Mouse (Mus musculus) heart, embryonic 14.5 days (tissue): ENCODE results near the gene Sarnp. TPM values are rescaled to one million over a fixed set of nuclear protein-coding genes. Genes with fewer than 3 reads are reported as not detected.

Experiments used
- ATAC-seq: fragments of 200-750 bp; cut with Nextera tagmentation; 2 replicates; pipeline ENCODE4 v1.8.0; 2017; ENCODE audit warnings: low read depth, moderate TSS enrichment; ENCODE audit not compliant: insufficient number of reproducible peaks, insufficient read depth, low FRiP score
- H3K27ac ChIP-seq, 2 experiments: fragments of 200-500 bp in 1 of 2; fragments of 300-500 bp in 1 of 2; sonication (generic) in 1 of 2; replicated peaks in 1 of 2; 2 replicates each; pipeline ENCODE4 v1.5.1; 2012 to 2014; ENCODE audit warnings: low read depth in 2 of 2, low read length in 2 of 2, control low read depth in 1 of 2, mild to moderate bottlenecking in 1 of 2, mixed read lengths in 1 of 2; ENCODE audit not compliant: control insufficient read depth in 1 of 2, insufficient read depth in 1 of 2
- H3K27me3 ChIP-seq: fragments of 300-500 bp; sonication (generic); 2 replicates; pipeline ENCODE4 v1.6.1; 2014; ENCODE audit warnings: mild to moderate bottlenecking, low read length, control low read depth; ENCODE audit not compliant: control insufficient read depth, insufficient read depth
- H3K36me3 ChIP-seq: fragments of 300-500 bp; sonication (generic); 2 replicates; pipeline ENCODE4 v1.6.1; 2014; ENCODE audit warnings: mild to moderate bottlenecking, control low read depth, low read length, mixed read lengths; ENCODE audit not compliant: control insufficient read depth, insufficient read depth
- H3K4me1 ChIP-seq, 2 experiments: fragments of 200-500 bp in 1 of 2; fragments of 300-500 bp in 1 of 2; sonication (generic) in 1 of 2; 2 replicates each; pipeline ENCODE4 v1.6.1; 2012 to 2014; ENCODE audit warnings: low read length in 2 of 2, control low read depth in 1 of 2, mixed read lengths in 1 of 2; ENCODE audit not compliant: control insufficient read depth in 2 of 2, insufficient read depth in 2 of 2
- H3K4me2 ChIP-seq: fragments of 300-500 bp; sonication (generic); 2 replicates; pipeline ENCODE4 v1.6.1; 2014; ENCODE audit warnings: mild to moderate bottlenecking, low read length
- H3K4me3 ChIP-seq, 2 experiments: fragments of 200-500 bp in 1 of 2; fragments of 300-500 bp in 1 of 2; sonication (generic) in 1 of 2; 2 replicates each; pipeline ENCODE4 v1.5.1; 2012 to 2014; ENCODE audit warnings: low read length in 2 of 2, mild to moderate bottlenecking in 2 of 2, control low read depth in 1 of 2, low read depth in 1 of 2, moderate library complexity in 1 of 2; ENCODE audit not compliant: control insufficient read depth in 1 of 2, insufficient read depth in 1 of 2
- H3K9ac ChIP-seq: fragments of 300-500 bp; sonication (generic); 2 replicates; pipeline ENCODE4 v1.6.1; 2014; ENCODE audit warnings: mild to moderate bottlenecking, low read length
- H3K9me3 ChIP-seq: fragments of 300-500 bp; sonication (generic); 2 replicates; pipeline ENCODE4 v1.6.1; 2016; ENCODE audit warnings: low read length, control low read depth; ENCODE audit not compliant: control insufficient read depth
- WGBS: fragments of 180-500 bp; shearing (Covaris S2); extraction: QIAGEN DNeasy Blood & Tissue Kit; methylation state at CpG from one replicate; pipeline ENCODE4 v1.1.7; 2014; 5-methylcytosine and 5-hydroxymethylcytosine counted together
- polyA plus RNA-seq: library from polyadenylated mRNA; unstranded; fragments of >200 nt; fragmentation: Nextera tagmentation; extraction: Ambion mirVana; gene quantifications from 2 replicates; pipeline ENCODE4 v1.2.1, GENCODE M21; 2014

Sarnp gene
- polyA plus RNA-seq, 1 experiment from 2014 or later, result 168 TPM

DNA sequence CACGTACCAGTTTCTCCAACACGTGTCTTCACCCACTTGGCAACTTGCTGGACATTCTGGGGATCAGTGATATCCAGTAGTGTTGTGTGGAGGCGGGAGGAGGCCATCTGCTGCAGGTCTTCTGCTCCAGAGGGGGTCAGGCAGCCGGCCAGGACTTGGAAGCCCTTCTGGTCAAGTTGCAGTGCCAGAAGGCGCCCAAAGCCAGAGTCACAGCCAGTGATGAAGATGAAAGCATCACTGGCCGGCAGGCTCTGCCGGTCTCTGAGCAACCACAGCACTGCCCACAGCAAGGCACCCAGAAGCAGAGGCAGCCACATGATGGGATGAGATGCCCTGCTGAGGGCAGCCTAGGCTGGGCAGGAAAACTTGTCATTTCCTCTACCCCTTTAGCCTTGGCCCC lies 101.1 kb downstream of the Sarnp start:
- peaks cover 12 to 38% of the 10 kb centered on the region in 2 experiments for H3K4me1 ChIP-seq
- no peak overlapping the region for H3K9ac ChIP-seq
- no peaks in the 10 kb centered on the region for H3K9me3 ChIP-seq
- peaks cover 51% of the 10 kb centered on the region for H3K36me3 ChIP-seq
- H3K4me2 ChIP-seq, result no peak overlapping the region
- no peak overlapping the region for H3K27ac ChIP-seq
- no peak overlapping the region for H3K4me3 ChIP-seq
- H3K27me3 ChIP-seq, result no peaks in the 10 kb centered on the region
- 62% methylated on average over 7 of the region's 7 CpGs for WGBS
- no peak for ATAC-seq

DNA sequence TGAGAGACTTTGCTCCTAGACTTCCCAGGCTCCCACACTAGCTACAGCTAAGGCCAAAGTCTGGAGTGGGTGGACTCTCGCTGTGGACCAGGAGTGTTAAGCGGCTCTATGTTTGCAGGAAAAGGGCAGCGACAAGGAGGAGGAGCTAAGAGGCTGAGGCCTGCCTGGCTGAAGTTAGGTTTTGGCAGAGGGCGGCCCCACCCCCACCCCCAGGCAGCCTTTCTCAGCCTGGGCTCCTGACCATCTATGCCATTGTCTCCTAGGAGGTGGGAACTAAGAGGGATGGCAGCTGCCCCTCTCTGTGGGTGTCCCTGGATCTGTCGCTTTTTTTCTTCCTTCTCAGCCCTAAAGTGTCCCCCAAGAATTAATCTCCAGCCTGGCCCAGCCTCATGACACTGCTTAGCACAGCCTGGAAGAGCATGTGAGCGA lies 102.1 kb downstream of the Sarnp start:
- Histone ChIP-seq H3K4me3 (no peak overlapping the region), H3K9me3 (no peaks in the 10 kb centered on the region), H3K4me2 (no peak overlapping the region), H3K27ac (peak overlapping the region in 1 of 2 experiments; percentile 45; a peak in 2 of 4 replicates), H3K9ac (peak overlapping the region; percentile 4; the same call in 1 of the 2 replicates), H3K4me1 (peaks cover 18 to 37% of the 10 kb centered on the region in 2 experiments), H3K36me3 (peaks cover 41% of the 10 kb centered on the region), H3K27me3 (no peaks in the 10 kb centered on the region)
- ATAC-seq, result no peak
- WGBS, result 27% methylated on average over 6 of the region's 6 CpGs

DNA sequence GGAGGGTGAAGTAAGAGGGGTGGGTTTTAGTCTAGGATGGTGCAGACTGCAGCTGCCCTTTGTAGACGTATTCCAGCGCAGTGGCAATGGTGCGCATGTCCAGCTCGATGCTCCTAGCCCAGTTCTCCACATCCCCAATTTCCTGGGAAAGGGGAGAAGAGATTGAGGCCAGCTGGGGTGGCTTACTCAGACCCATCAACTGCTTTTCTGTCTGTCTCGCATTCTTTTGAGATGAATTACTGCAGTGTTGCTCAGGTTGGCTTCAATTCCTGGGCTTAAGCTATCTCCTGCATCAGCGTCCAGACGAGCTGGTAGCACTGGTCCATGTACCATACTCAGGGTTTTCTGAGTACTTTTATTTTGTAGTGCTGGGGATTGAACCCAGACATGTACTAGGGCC lies 102.8 kb downstream of the Sarnp start:
- no peak for ATAC-seq
- Histone ChIP-seq H3K9me3 (no peaks in the 10 kb centered on the region), H3K4me1 (peaks cover 18 to 37% of the 10 kb centered on the region in 2 experiments), H3K36me3 (peaks cover 34% of the 10 kb centered on the region), H3K27me3 (no peaks in the 10 kb centered on the region), H3K9ac (0 out of 2 replicates have a peak overlapping the region, but pooled peaks have one; percentile 4), H3K4me2 (no peak overlapping the region), H3K27ac (peak overlapping the region in 1 of 2 experiments; percentile 45; a peak in 3 of 4 replicates), H3K4me3 (no peak overlapping the region)
- 77% methylated on average over 7 of the region's 7 CpGs for WGBS

DNA sequence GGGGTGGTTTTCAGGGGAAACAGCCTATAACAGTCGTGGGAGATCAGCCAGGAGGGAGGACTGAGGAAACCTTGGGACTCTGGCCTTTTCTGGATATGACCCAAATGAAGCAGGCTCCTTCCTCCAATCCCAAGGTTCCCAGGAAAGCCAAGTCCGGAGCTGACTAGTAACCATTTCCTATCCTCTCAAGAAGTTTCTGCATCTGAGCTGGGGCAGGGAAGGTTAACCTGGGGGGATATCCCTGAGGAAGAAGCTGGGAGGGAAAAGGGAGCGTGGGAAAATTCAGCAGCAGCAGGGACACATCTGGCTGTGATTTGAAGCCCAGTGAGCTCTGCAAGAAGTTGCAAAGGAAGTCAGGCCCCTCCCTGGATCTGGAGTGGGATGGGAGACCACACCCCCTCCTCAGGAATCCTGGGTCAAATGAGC lies 103.6 kb downstream of the Sarnp start:
- Histone ChIP-seq H3K27me3 (no peaks in the 10 kb centered on the region), H3K9ac (no peak overlapping the region), H3K9me3 (no peaks in the 10 kb centered on the region), H3K4me1 (peaks cover 18 to 37% of the 10 kb centered on the region in 2 experiments), H3K4me2 (no peak overlapping the region), H3K36me3 (peaks cover 30% of the 10 kb centered on the region), H3K27ac (peak overlapping the region in 1 of 2 experiments; percentile 31; a peak in 3 of 4 replicates), H3K4me3 (no peak overlapping the region)
- no peak for ATAC-seq
- 59% methylated on average over 3 of the region's 3 CpGs for WGBS

DNA sequence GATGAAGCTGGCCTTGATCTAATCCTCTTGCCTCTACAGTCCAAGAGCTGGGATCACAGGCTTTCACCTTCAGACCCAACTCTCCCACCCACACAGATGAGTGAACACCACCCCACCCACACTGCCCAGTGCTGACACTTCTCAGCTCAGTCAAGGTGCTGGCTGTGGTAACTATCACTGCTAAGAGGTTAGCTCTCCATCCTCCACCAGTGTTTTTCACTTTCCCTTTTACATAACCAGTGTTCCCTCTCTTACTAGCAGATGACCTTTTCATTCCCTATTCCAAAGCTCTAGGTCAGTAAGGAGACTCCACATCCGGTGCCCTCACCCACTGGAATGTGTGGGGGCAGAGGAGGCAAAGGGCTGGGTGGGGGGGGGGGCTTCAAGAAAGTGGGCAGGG lies 104.1 kb downstream of the Sarnp start:
- no peaks in the 10 kb centered on the region for H3K9me3 ChIP-seq
- H3K9ac ChIP-seq, result no peak overlapping the region
- no peak overlapping the region for H3K4me3 ChIP-seq
- 55% methylated on average over 1 of the region's 1 CpGs for WGBS
- no peaks in the 10 kb centered on the region for H3K27me3 ChIP-seq
- H3K36me3 ChIP-seq, result peaks cover 27% of the 10 kb centered on the region
- ATAC-seq, result no peak
- peak overlapping the region in 1 of 2 experiments; percentile 31; a peak in 1 of 4 replicates for H3K27ac ChIP-seq
- peaks cover 18 to 37% of the 10 kb centered on the region in 2 experiments for H3K4me1 ChIP-seq
- no peak overlapping the region for H3K4me2 ChIP-seq

DNA sequence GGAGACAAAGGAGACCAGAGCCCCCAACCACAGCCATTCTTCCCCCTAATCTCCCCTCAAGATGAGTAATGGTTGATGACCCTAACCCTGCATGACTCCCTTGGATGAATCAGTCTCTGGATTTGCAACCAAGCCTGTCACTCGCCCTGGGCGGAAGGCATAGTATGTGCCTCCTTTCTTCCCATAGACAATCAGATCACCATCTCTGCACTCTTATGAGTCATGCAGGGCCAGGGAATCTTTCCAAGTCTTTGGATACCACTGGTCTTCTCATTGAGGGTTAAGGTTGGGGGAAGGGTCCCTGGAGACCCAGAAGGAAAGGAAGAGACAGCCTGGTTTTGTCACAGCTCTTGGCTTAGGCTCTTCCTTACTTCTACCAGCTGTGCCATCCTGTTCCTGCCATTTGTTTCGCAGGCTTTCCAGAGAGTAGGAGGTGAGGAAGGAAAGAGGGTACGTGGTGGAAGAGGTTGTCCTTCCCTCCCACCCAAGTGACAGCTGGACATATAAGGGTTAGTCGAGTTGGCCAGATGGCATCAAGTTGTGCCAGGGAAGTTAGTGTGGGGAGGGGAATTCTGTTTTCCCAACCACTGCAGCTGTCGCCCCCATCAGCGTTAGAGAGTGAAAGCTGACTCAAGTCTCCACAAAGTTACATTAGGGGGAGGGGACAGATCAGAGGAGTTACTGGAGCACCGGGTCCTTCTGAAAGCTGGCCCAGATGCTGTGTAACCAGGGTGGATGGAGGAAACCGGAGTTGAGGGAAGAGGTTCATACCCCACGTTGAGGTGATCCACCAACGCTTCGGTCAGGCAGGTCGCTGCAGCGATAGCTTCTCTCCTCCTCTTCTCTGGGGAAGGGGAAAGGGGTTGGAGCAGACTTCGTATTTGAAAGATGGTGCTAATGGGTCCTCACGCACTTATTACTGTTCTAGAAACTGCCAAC lies 105.0 kb downstream of the Sarnp start:
- 60% methylated on average over 16 of the region's 16 CpGs for WGBS
- H3K27me3 ChIP-seq, result no peaks in the 10 kb centered on the region
- H3K9me3 ChIP-seq, result no peaks in the 10 kb centered on the region
- peak overlapping the region; percentile 83 to 93 for H3K4me3 ChIP-seq
- peak overlapping the region; percentile 85 for H3K4me2 ChIP-seq
- peak overlapping the region; percentile 86 for H3K9ac ChIP-seq
- H3K27ac ChIP-seq, result peak overlapping the region; percentile 49 to 93
- peaks cover 18% of the 10 kb centered on the region for H3K36me3 ChIP-seq
- no peak for ATAC-seq
- H3K4me1 ChIP-seq, result peaks cover 18 to 37% of the 10 kb centered on the region in 2 experiments

DNA sequence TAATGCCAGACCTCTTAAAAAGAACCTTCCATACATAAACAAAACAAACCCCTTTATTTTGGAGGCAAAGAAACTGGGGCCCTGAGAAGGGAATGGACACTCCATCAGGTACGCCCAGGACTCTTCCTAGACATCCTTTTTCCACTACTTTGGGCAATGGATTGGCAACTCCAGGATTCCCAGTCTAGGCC lies 105.6 kb downstream of the Sarnp start, which contains the start of gene Rdh5:
Gene Rdh5 (minus strand): TSS at position 67 of the 191 bp plus-strand sequence.
- H3K4me3 ChIP-seq, result peak within 1 kb of the TSS; percentile 83 to 93
- H3K27ac ChIP-seq, result peak within 1 kb of the TSS; percentile 93 to 94
- H3K9ac ChIP-seq, result peak within 1 kb of the TSS; percentile 86
- no peaks in the 10 kb centered on the region for H3K9me3 ChIP-seq
- peaks cover 18 to 37% of the 10 kb centered on the region in 2 experiments for H3K4me1 ChIP-seq
- WGBS, result 13% methylated on average over 1 of the region's 1 CpGs
- no peaks in the 10 kb centered on the region for H3K27me3 ChIP-seq
- H3K36me3 ChIP-seq, result peaks cover 12% of the 10 kb centered on the region
- H3K4me2 ChIP-seq, result peak within 1 kb of the TSS; percentile 85
- ATAC-seq, result no peak
